Mouse (Mus musculus): ENCODE measurements around the gene Rabac1. TPM values are rescaled to one million over a fixed set of nuclear protein-coding genes. Genes with fewer than 3 reads are reported as not detected.

The Rabac1 gene
- total and polyA plus RNA-seq, 3 experiments = 223 to 240 TPM; not detected in 1

- Histone ChIP-seq H3K27me3 (ENCODE audit: control insufficient read depth in 1 of 2, insufficient read depth in 2 of 2, low read length in 2 of 2) (no peaks in the 10 kb centered on the region), H3K4me1 (ENCODE audit: control insufficient read depth in 1 of 2, insufficient read depth in 2 of 2, low read length in 2 of 2) (peaks cover 7 to 20% of the 10 kb centered on the region in 2 experiments), H3K4me3 (ENCODE audit: control insufficient read depth in 1 of 2, insufficient read depth in 1 of 2, low read depth in 2 of 2, low read length in 2 of 2) (peak overlapping the region; percentile 48 to 57; a peak in 3 of 4 replicates), H3K9ac (ENCODE audit: control insufficient read depth, low read depth, low read length, poor library complexity, severe bottlenecking) (peak overlapping the region; percentile 70), H3K27ac (ENCODE audit: control insufficient read depth, low read depth, low read length) (peak overlapping the region; percentile 49), H3K79me2 (ENCODE audit: control insufficient read depth, insufficient read depth, low read length, poor library complexity) (peaks cover 6% of the 10 kb centered on the region; the same call in 1 of the 2 replicates), H3K36me3 (ENCODE audit: control insufficient read depth in 1 of 2, insufficient read depth in 2 of 2, low read length in 2 of 2) (peaks cover 0 to 21% of the 10 kb centered on the region in 2 experiments; a peak in 2 of 4 replicates), H3K9me3 (replicated peaks; ENCODE audit: insufficient read depth, low read length) (no peaks in the 10 kb centered on the region)
- no peak for DNase-seq (ENCODE audit: low read depth, low spot score)
- TF ChIP-seq E2F4 (IDR thresholded peaks at IDR 0.05; ENCODE audit: borderline replicate concordance, low read depth, low read length) = no peak
- no peak for TF ChIP-seq NRF1 (IDR thresholded peaks at IDR 0.05; ENCODE audit: insufficient read depth, low read depth, low read length, poor library complexity, severe bottlenecking)
- TF ChIP-seq ZKSCAN1 (IDR thresholded peaks at IDR 0.05; ENCODE audit: low read depth, low read length) = no peak
- TF ChIP-seq MXI1 (IDR thresholded peaks at IDR 0.05; ENCODE audit: low read depth, low read length) = no peak
- TF ChIP-seq RAD21 (IDR thresholded peaks at IDR 0.05; ENCODE audit: low read depth, low read length) = no peak
- no peak for TF ChIP-seq POLR2A (IDR thresholded peaks at IDR 0.05; ENCODE audit: control insufficient read depth in 1 of 2, insufficient read depth in 1 of 2, low read depth in 1 of 2, low read length in 2 of 2, poor library complexity in 1 of 2)
- TF ChIP-seq ZC3H11A (IDR thresholded peaks at IDR 0.05; ENCODE audit: low read depth, low read length) = no peak
- no peak for TF ChIP-seq GATA1 (IDR thresholded peaks at IDR 0.05; ENCODE audit: low read depth, low read length)
- no peak for TF ChIP-seq NELFE (IDR thresholded peaks at IDR 0.05; ENCODE audit: low read depth, low read length)
- no peak for TF ChIP-seq JUND (IDR thresholded peaks at IDR 0.05; ENCODE audit: low read depth, low read length)
Observed at GRCm38 (mm10) chr7:24973208-24973607, 654 bp upstream of the Rabac1 start.

GRCm38 (mm10) chr7:24971261-24971971 is 1.1 kb downstream of the Rabac1 start:
- Histone ChIP-seq H3K4me1 (ENCODE audit: control insufficient read depth in 1 of 2, insufficient read depth in 2 of 2, low read length in 2 of 2) (peaks cover 7 to 20% of the 10 kb centered on the region in 2 experiments), H3K27me3 (ENCODE audit: control insufficient read depth in 1 of 2, insufficient read depth in 2 of 2, low read length in 2 of 2) (no peaks in the 10 kb centered on the region), H3K79me2 (ENCODE audit: control insufficient read depth, insufficient read depth, low read length, poor library complexity) (peaks cover 6% of the 10 kb centered on the region; the same call in 1 of the 2 replicates), H3K9ac (ENCODE audit: control insufficient read depth, low read depth, low read length, poor library complexity, severe bottlenecking) (peak overlapping the region; percentile 58), H3K4me3 (ENCODE audit: control insufficient read depth in 1 of 2, insufficient read depth in 1 of 2, low read depth in 2 of 2, low read length in 2 of 2) (peak overlapping the region; percentile 75 to 78), H3K27ac (ENCODE audit: control insufficient read depth, low read depth, low read length) (peak overlapping the region; percentile 29; the same call in 1 of the 2 replicates), H3K36me3 (ENCODE audit: control insufficient read depth in 1 of 2, insufficient read depth in 2 of 2, low read length in 2 of 2) (peaks cover 0 to 21% of the 10 kb centered on the region in 2 experiments; a peak in 2 of 4 replicates), H3K9me3 (replicated peaks; ENCODE audit: insufficient read depth, low read length) (no peaks in the 10 kb centered on the region)
- DNase-seq (ENCODE audit: low read depth, low spot score) = peak; percentile 79
- no peak for TF ChIP-seq ZKSCAN1 (IDR thresholded peaks at IDR 0.05; ENCODE audit: low read depth, low read length)
- TF ChIP-seq NELFE (IDR thresholded peaks at IDR 0.05; ENCODE audit: low read depth, low read length) = no peak
- TF ChIP-seq CHD2 (IDR thresholded peaks at IDR 0.05; ENCODE audit: low read length) = no peak
- no peak for TF ChIP-seq USF1 (IDR thresholded peaks at IDR 0.05; ENCODE audit: low read depth, low read length)
- no peak for TF ChIP-seq MAFK (IDR thresholded peaks at IDR 0.05; ENCODE audit: borderline replicate concordance, low read depth, low read length)
- peak; percentile 50 for TF ChIP-seq RAD21 (IDR thresholded peaks at IDR 0.05; ENCODE audit: low read depth, low read length)
- TF ChIP-seq SMC3 (IDR thresholded peaks at IDR 0.05; ENCODE audit: low read depth, low read length) = peak; percentile 73
- TF ChIP-seq USF2 (IDR thresholded peaks at IDR 0.05; ENCODE audit: borderline replicate concordance in 1 of 2, insufficient read depth in 1 of 2, low read depth in 1 of 2, low read length in 2 of 2) = no peak
- no peak for TF ChIP-seq CHD1 (IDR thresholded peaks at IDR 0.05; ENCODE audit: low read depth, low read length)
- TF ChIP-seq MXI1 (IDR thresholded peaks at IDR 0.05; ENCODE audit: low read depth, low read length) = peak; percentile 22; the same call in 1 of the 2 replicates
- TF ChIP-seq ELF1 (IDR thresholded peaks at IDR 0.05; ENCODE audit: low read depth, low read length) = no peak
- no peak for TF ChIP-seq UBTF (IDR thresholded peaks at IDR 0.05; ENCODE audit: borderline replicate concordance, insufficient read depth, low read depth, low read length)
- TF ChIP-seq POLR2AphosphoS5 (IDR thresholded peaks at IDR 0.05; ENCODE audit: borderline replicate concordance, low read depth, low read length) = no peak
- 0 out of 4 replicates have a peak, but pooled peaks of 1 of the 2 experiments have one; percentile 10 for TF ChIP-seq POLR2A (IDR thresholded peaks at IDR 0.05; ENCODE audit: control insufficient read depth in 1 of 2, insufficient read depth in 1 of 2, low read depth in 1 of 2, low read length in 2 of 2, poor library complexity in 1 of 2)
- no peak for TF ChIP-seq NRF1 (IDR thresholded peaks at IDR 0.05; ENCODE audit: insufficient read depth, low read depth, low read length, poor library complexity, severe bottlenecking)
- no peak for TF ChIP-seq E2F4 (IDR thresholded peaks at IDR 0.05; ENCODE audit: borderline replicate concordance, low read depth, low read length)
- TF ChIP-seq RCOR1 (IDR thresholded peaks at IDR 0.05; ENCODE audit: low read depth, low read length) = no peak
- TF ChIP-seq GABPA (IDR thresholded peaks at IDR 0.05; ENCODE audit: low read depth, low read length) = no peak
- TF ChIP-seq JUND (IDR thresholded peaks at IDR 0.05; ENCODE audit: low read depth, low read length) = no peak
- TF ChIP-seq MEF2A (IDR thresholded peaks at IDR 0.05; ENCODE audit: extremely low read depth, insufficient replicate concordance, low read depth, low read length, poor library complexity, severe bottlenecking) = no peak
- no peak for TF ChIP-seq SIN3A (IDR thresholded peaks at IDR 0.05; ENCODE audit: low read length)
- peak; percentile 8; the same call in 1 of the 2 replicates for TF ChIP-seq ZC3H11A (IDR thresholded peaks at IDR 0.05; ENCODE audit: low read depth, low read length)
- no peak for TF ChIP-seq MYB (IDR thresholded peaks at IDR 0.05; ENCODE audit: low read depth, low read length)
- no peak for TF ChIP-seq ETS1 (IDR thresholded peaks at IDR 0.05; ENCODE audit: low read depth, low read length)
- no peak for TF ChIP-seq MYC (IDR thresholded peaks at IDR 0.05; ENCODE audit: low read depth, low read length)
